Mouse (Mus musculus) thymus, adult 18-20 months (tissue): ENCODE data around the gene Clpp.
A peak's percentile ranks its signal among the peaks of the same experiment; 100 is the strongest.

ENCODE experiments used
- DNase-seq, 2 experiments: peaks; one replicate each; pipeline ENCODE4 v3.0.0; 2022; ENCODE audit warnings: mixed read lengths in 2 of 2

Clpp gene

DNA sequence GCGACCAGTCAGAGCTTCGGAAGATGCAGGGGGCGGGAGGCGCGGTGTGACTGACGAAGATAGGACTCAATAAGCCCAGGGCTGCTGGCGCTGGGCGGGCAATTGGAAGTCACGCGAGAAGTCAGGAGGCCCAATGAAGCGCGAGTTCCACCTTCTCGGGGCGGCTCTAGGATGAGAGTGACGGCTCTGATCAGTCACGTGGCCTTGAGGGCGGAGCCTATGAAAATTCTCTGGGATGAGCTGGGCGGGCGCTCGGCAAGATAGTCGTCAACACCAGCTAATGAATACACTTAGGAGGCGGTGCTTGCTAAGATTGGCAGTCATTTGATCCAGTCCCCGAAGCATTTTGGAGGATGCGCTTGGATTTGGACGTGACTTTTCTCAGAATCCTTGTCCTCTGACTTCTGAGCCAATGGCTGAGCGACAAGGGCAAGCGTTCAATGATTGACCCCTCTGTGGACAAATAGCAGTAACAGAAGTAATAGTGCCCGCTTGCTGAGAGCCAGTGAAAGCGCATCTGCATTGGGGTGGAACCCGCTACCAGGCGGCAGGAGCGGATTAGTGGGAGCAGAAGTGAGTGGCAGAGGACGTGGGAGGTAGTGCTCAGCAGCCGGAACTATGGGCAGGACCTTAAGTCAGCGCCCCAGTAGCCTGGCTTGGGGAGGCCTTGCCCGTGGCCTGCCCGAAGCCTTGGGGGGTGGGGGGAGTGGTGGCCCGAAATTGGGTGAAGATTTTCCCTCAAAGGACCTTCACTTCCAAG, 41.7 kb downstream of the Clpp start:
- DNase-seq: peak; percentile 100

- DNase-seq: peak in 1 of 2 experiments; percentile 17
Measured at GRCm38 (mm10) chr17:57032854-57033253, 42.7 kb downstream of the Clpp start.

- DNase-seq: no peak
Measured at GRCm38 (mm10) chr17:57038978-57039377, 48.9 kb downstream of the Clpp start.

- DNase-seq: no peak
Measured at GRCm38 (mm10) chr17:57041554-57041953, 51.4 kb downstream of the Clpp start, which contains the start of gene Slc25a41. Slc25a41 (minus strand) TSS chr17:57041654.
